Mouse (Mus musculus): ENCODE results near the gene Gucd1.
"Not testable (repeated sequence)": the region's sequence is repeated elsewhere in the genome, so short reads cannot be mapped to it uniquely, and the experiment has no call there.

Gene Gucd1

GRCm38 (mm10) chr10:75407741-75408140 is 110.0 kb downstream of the Gucd1 start:
- ChIA-PET CTCF (no interaction called here), POLR2A (interaction anchor here in 1 of 4 experiments (0.6 kb wide), 1 partner anchor 228 kb away, joined by 3 read pairs; no protein-coding TSS in a partner anchor)

GRCm38 (mm10) chr10:75406755-75407154 is 111.0 kb downstream of the Gucd1 start:
- ChIA-PET POLR2A (interaction anchor here in 1 of 4 experiments (0.6 kb wide), 1 partner anchor 13 kb away, joined by 3 read pairs; no protein-coding TSS in a partner anchor), CTCF (no interaction called here)

- POLR2A ChIA-PET, result interaction anchor here in 1 of 4 experiments (0.8 kb wide), 1 partner anchor 224 kb away, joined by 3 read pairs; no protein-coding TSS in a partner anchor
- CTCF ChIA-PET, result no interaction called here
Observed at GRCm38 (mm10) chr10:75405916-75406315, 111.9 kb downstream of the Gucd1 start.

GRCm38 (mm10) chr10:75400958-75401357 is 116.8 kb downstream of the Gucd1 start, which contains the start of gene Upb1:
Gene Upb1, plus strand, starts transcription at chr10:75401115.
- ChIA-PET POLR2A (no interaction called here), CTCF (interaction anchor here in 1 of 4 experiments (0.6 kb wide), 1 partner anchor 947 kb away, joined by 4 read pairs; no protein-coding TSS in a partner anchor)

- ChIA-PET POLR2A (interaction anchor here in 2 of 4 experiments (0.7 kb wide), 2 partner anchors 133 to 173 kb away, joined by 3 to 4 read pairs; no protein-coding TSS in a partner anchor), CTCF (no interaction called here)
Observed at GRCm38 (mm10) chr10:75396966-75397365, 120.8 kb downstream of the Gucd1 start.

- CTCF ChIA-PET, result interaction anchor here in 1 of 4 experiments (2.3 kb wide), 1 partner anchor 203 kb away, joined by 4 read pairs; no protein-coding TSS in a partner anchor
- POLR2A ChIA-PET, result no interaction called here
Observed at GRCm38 (mm10) chr10:75394796-75395195, 123.0 kb downstream of the Gucd1 start.

GRCm38 (mm10) chr10:75390832-75391231 is 126.9 kb downstream of the Gucd1 start:
- CTCF ChIA-PET, result interaction anchor here in 1 of 4 experiments (0.7 kb wide), 1 partner anchor 156 kb away, joined by 3 read pairs; no protein-coding TSS in a partner anchor
- POLR2A ChIA-PET, result interaction anchor here in 1 of 4 experiments (0.6 kb wide), 1 partner anchor 207 kb away, joined by 3 read pairs; no protein-coding TSS in a partner anchor

GRCm38 (mm10) chr10:75390156-75390555 is 127.6 kb downstream of the Gucd1 start:
- ChIA-PET POLR2A (interaction anchor here in 1 of 4 experiments (0.6 kb wide), 1 partner anchor 207 kb away, joined by 3 read pairs; no protein-coding TSS in a partner anchor), CTCF (interaction anchor here in 1 of 4 experiments (0.7 kb wide), 1 partner anchor 155 kb away, joined by 3 read pairs; no protein-coding TSS in a partner anchor)

- ChIA-PET POLR2A (no interaction called here), CTCF (no interaction called here)
Observed at GRCm38 (mm10) chr10:75378688-75379087, 139.1 kb downstream of the Gucd1 start.

- POLR2A ChIA-PET, CTCF ChIA-PET: not testable (repeated sequence)
Observed at GRCm38 (mm10) chr10:75373655-75374351, 144.0 kb downstream of the Gucd1 start.

- ChIA-PET CTCF (interaction anchor here in 1 of 4 experiments (0.6 kb wide), 1 partner anchor 28 kb away, joined by 4 read pairs; no protein-coding TSS in a partner anchor), POLR2A (interaction anchor here in 2 of 4 experiments (0.8 to 0.9 kb wide), 2 partner anchors 21 to 48 kb away, joined by 3 read pairs; no protein-coding TSS in a partner anchor)
Observed at GRCm38 (mm10) chr10:75365231-75365633, 152.5 kb downstream of the Gucd1 start.

GRCm38 (mm10) chr10:75364796-75365195 is 153.0 kb downstream of the Gucd1 start:
- ChIA-PET POLR2A (interaction anchor here in 3 of 4 experiments (0.6 to 1.1 kb wide), 4 partner anchors 22 to 165 kb away, joined by 3 read pairs; no protein-coding TSS in a partner anchor), CTCF (interaction anchor here in 1 of 4 experiments (0.6 kb wide), 1 partner anchor 27 kb away, joined by 4 read pairs; no protein-coding TSS in a partner anchor)

GRCm38 (mm10) chr10:75364214-75364690 is 153.5 kb downstream of the Gucd1 start:
- CTCF ChIA-PET, result interaction anchor here in 3 of 4 experiments (0.6 kb wide), 5 partner anchors 24 to 441 kb away, joined by 3 to 15 read pairs (median 5); no protein-coding TSS in a partner anchor
- POLR2A ChIA-PET, result interaction anchor here in 3 of 4 experiments (0.6 to 1.1 kb wide), 5 partner anchors 12 to 445 kb away, joined by 3 to 5 read pairs (median 3); no protein-coding TSS in a partner anchor

GRCm38 (mm10) chr10:75355341-75355740 is 162.4 kb downstream of the Gucd1 start:
- ChIA-PET CTCF (no interaction called here), POLR2A (no interaction called here)

GRCm38 (mm10) chr10:75353838-75354241 is 163.9 kb downstream of the Gucd1 start:
- POLR2A ChIA-PET, CTCF ChIA-PET: not testable (repeated sequence)

GRCm38 (mm10) chr10:75352541-75352940 is 165.2 kb downstream of the Gucd1 start:
- POLR2A ChIA-PET, result interaction anchor here in 2 of 4 experiments (0.7 to 0.8 kb wide), 3 partner anchors 12 to 38 kb away, joined by 4 to 5 read pairs (median 4); no protein-coding TSS in a partner anchor
- CTCF ChIA-PET, result interaction anchor here in 1 of 4 experiments (0.6 kb wide), 1 partner anchor 889 kb away, joined by 3 read pairs; no protein-coding TSS in a partner anchor

GRCm38 (mm10) chr10:75350564-75350963 is 167.2 kb downstream of the Gucd1 start:
- ChIA-PET POLR2A (no interaction called here), CTCF (interaction anchor here in 1 of 4 experiments (0.8 kb wide), 1 partner anchor 16 kb away, joined by 3 read pairs; no protein-coding TSS in a partner anchor)

GRCm38 (mm10) chr10:75345265-75345664 is 172.5 kb downstream of the Gucd1 start:
- ChIA-PET POLR2A (no interaction called here), CTCF (no interaction called here)

GRCm38 (mm10) chr10:75344563-75344962 is 173.2 kb downstream of the Gucd1 start:
- CTCF ChIA-PET, POLR2A ChIA-PET: not testable (repeated sequence)

GRCm38 (mm10) chr10:75341936-75342335 is 175.8 kb downstream of the Gucd1 start:
- POLR2A ChIA-PET, result interaction anchor here in 2 of 4 experiments (0.6 to 1.1 kb wide), 4 partner anchors 17 to 1000 kb away, joined by 3 read pairs; partner anchors contain the start of gene Specc1l (in 1 of the 2)
- CTCF ChIA-PET, result no interaction called here
